In genomic region chr8:86967891-86968311, GRCm38 (mm10) we compare ENCODE assay signal across 10 mouse cellular contexts.
A peak's percentile ranks its signal among the peaks of the same experiment; 100 is the strongest.
DNase-seq lines count a peak whose midpoint lies in the region; ATAC-seq and TF ChIP-seq lines count a peak whose summit lies in the region.
"Had no signal": no experiment of that assay in that cellular context is flagged by ENCODE, and none has a peak within 500 bp of the region (broad histone marks: within the 10 kb centered on the region; RNA-seq: fewer than 3 reads in every experiment).

No protein-coding gene starts in this region.

- peaks cover 10% of the 10 kb centered on the region; the same call in 1 of the 2 replicates for H3K9me3 ChIP-seq in midbrain, embryonic 10.5 days (replicated peaks)
- H3K9me3 ChIP-seq in midbrain, embryonic 16.5 days (replicated peaks; ENCODE audit: control insufficient read depth, low read length, poor library complexity, severe bottlenecking), result peaks cover 3% of the 10 kb centered on the region; the same call in 1 of the 2 replicates

- H3K4me3 ChIP-seq in midbrain, embryonic 10.5 days, result no peak overlapping the region
- H3K4me3 ChIP-seq in midbrain, embryonic 16.5 days (ENCODE audit: low read depth, low read length), result no peak overlapping the region
- H3K4me3 ChIP-seq: forebrain, embryonic 10.5 days had no signal

- H3K4me1 ChIP-seq in midbrain, embryonic 10.5 days, result peaks cover 13% of the 10 kb centered on the region
- H3K4me1 ChIP-seq in midbrain, embryonic 16.5 days (ENCODE audit: control insufficient read depth, insufficient read depth, low read length), result no peaks in the 10 kb centered on the region

- 8% methylated on average over 3 of the region's 3 CpGs for WGBS in midbrain, embryonic 10.5 days
- 9% methylated on average over 3 of the region's 3 CpGs for WGBS in midbrain, embryonic 16.5 days

- no peaks in the 10 kb centered on the region for H3K27me3 ChIP-seq in midbrain, embryonic 10.5 days (ENCODE audit: low read depth, poor library complexity, severe bottlenecking)
- no peaks in the 10 kb centered on the region for H3K27me3 ChIP-seq in midbrain, embryonic 16.5 days (ENCODE audit: control insufficient read depth, insufficient read depth, low read depth, low read length)

- no peak for TF ChIP-seq CTCF in brain, embryonic 14.5 days (IDR thresholded peaks at IDR 0.05; ENCODE audit: borderline replicate concordance, extremely low read depth, insufficient read depth, insufficient read length)

- no peak overlapping the region for H3K9ac ChIP-seq in midbrain, embryonic 16.5 days (ENCODE audit: low read depth, low read length)

- no peaks in the 10 kb centered on the region for H3K36me3 ChIP-seq in midbrain, embryonic 10.5 days
- H3K36me3 ChIP-seq in midbrain, embryonic 16.5 days (ENCODE audit: control insufficient read depth, insufficient read depth, low read length), result no peaks in the 10 kb centered on the region
- H3K36me3 ChIP-seq: forebrain, embryonic 10.5 days had no signal

- TF ChIP-seq POLR2A in brain, embryonic 14.5 days (IDR thresholded peaks at IDR 0.05; ENCODE audit: borderline replicate concordance, extremely low read depth, insufficient read depth, insufficient read length, poor library complexity, severe bottlenecking), result no peak

- H3K4me2 ChIP-seq in midbrain, embryonic 16.5 days (ENCODE audit: low read length), result no peak overlapping the region

- peak overlapping the region; percentile 76 for H3K27ac ChIP-seq in midbrain, embryonic 10.5 days (replicated peaks)
- no peak overlapping the region for H3K27ac ChIP-seq in midbrain, embryonic 16.5 days (ENCODE audit: low read length)
- H3K27ac ChIP-seq: forebrain, embryonic 10.5 days had no signal

- no peak for ATAC-seq in midbrain, embryonic 16.5 days

- DNase-seq in midbrain, embryonic 10.5 days (ENCODE audit: low spot score), result peak; percentile 25
- peak; percentile 43 for DNase-seq in brain, embryonic 14.5 days (ENCODE audit: low read depth)
- peak; percentile 2 to 42 for DNase-seq in kidney, adult 8-10 months
- DNase-seq in ovary, postnatal 36 days (ENCODE audit: low spot score), result peak; percentile 15
- DNase-seq in layer of hippocampus, adult 8-10 months (ENCODE audit: low spot score in 2 of 2), result no peak
- DNase-seq in layer of hippocampus, postnatal 14 days (ENCODE audit: low spot score in 2 of 2), result no peak
- no peak for DNase-seq in frontal cortex, postnatal 10 days (ENCODE audit: low spot score in 2 of 2)
- DNase-seq: cerebellum, adult 9-11 months had no signal

Comparison
In these comparisons a context has a peak if more than half of its experiments do, and no peak if none do; other contexts are left out.
1. DNase-seq: peak in midbrain, embryonic 10.5 days (single experiment), brain, embryonic 14.5 days (single experiment), kidney, adult 8-10 months (2 of 2) and ovary, postnatal 36 days (single experiment); none in layer of hippocampus, adult 8-10 months (0 of 2), layer of hippocampus, postnatal 14 days (0 of 2) and frontal cortex, postnatal 10 days (0 of 2).